Mouse (Mus musculus) telencephalon, adult 2 months (tissue): ENCODE measurements around the gene Cdh15.

Experiments
- DNase-seq: peaks from one replicate; pipeline ENCODE4 v3.0.0-alpha.2; 2011; ENCODE audit warnings: low read depth, low spot score

Cdh15 gene

DNA sequence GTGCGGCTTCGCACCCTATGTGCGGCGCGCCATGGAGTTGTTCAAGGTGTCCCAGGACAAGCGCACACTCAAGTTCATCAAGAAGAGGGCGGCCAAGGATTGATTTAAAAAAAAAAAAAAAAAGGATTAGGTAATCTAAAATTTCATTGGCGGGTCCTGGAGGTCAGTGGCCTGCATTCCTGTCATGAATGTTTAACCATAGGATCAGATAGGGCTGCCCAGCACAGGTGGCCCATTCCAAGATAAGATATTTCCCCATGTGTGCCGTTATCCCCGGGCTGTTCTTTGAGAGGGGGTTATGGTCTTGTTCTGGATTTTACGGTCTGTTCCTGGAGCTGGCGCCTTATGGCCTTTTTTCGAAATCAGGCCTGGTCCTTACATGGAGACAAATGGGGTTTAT, 11.1 kb upstream of the Cdh15 start:
- no peak for DNase-seq

- no peak for DNase-seq
Measured at GRCm38 (mm10) chr8:122844161-122844560, 3.6 kb upstream of the Cdh15 start.

GRCm38 (mm10) chr8:122845662-122846061, 2.1 kb upstream of the Cdh15 start:
- no peak for DNase-seq

GRCm38 (mm10) chr8:122849152-122849910, 1.6 kb downstream of the Cdh15 start:
- DNase-seq = no peak

GRCm38 (mm10) chr8:122850641-122851240, 3.0 kb downstream of the Cdh15 start:
- no peak for DNase-seq

GRCm38 (mm10) chr8:122851692-122852545, 4.2 kb downstream of the Cdh15 start:
- no peak for DNase-seq

- no peak for DNase-seq
Measured at GRCm38 (mm10) chr8:122852546-122852905, 4.8 kb downstream of the Cdh15 start.

GRCm38 (mm10) chr8:122853340-122853771, 5.6 kb downstream of the Cdh15 start:
- DNase-seq = no peak

DNA sequence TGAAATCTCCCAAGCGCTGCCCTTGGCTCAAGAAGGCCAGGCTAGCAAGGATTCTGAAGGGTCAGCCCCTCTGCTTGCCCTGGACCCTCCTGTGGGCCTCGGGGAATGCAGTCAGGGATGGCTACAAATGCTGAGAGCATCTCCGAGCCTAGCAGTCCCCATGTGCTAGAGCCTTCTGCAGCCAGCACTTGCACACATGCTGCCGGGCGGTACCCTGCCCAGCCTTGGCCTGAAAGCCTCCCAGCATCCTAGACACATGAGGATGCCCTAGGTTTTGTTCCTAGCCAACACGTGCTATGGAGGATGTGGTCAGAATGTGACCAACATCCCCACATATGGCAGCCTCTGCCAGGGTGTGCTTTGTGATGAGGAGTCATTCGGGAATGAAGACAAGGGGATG, 6.6 kb downstream of the Cdh15 start:
- no peak for DNase-seq

DNA sequence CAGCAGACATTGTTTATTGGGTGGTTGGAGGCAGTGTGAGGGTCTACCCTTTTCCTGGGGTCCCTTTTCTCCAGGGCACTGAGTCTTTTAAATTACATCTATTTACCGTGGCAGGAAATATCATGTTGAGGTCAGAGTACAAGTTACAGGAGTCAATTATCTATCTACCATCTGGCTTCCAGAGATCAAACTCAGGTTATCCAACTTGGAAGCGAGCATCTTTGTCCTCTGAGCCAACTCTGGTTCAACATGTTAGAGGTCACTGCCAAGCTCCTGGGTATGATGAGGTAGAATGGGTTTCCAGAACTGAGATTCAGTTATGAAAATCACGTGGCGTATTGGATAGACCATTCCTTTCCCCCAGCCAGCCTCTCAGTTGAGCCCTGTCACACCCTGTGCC, 7.4 kb downstream of the Cdh15 start:
- DNase-seq = no peak

GRCm38 (mm10) chr8:122856288-122856687, 8.5 kb downstream of the Cdh15 start:
- no peak for DNase-seq

- no peak for DNase-seq
Measured at GRCm38 (mm10) chr8:122859843-122860242, 12.1 kb downstream of the Cdh15 start.

DNA sequence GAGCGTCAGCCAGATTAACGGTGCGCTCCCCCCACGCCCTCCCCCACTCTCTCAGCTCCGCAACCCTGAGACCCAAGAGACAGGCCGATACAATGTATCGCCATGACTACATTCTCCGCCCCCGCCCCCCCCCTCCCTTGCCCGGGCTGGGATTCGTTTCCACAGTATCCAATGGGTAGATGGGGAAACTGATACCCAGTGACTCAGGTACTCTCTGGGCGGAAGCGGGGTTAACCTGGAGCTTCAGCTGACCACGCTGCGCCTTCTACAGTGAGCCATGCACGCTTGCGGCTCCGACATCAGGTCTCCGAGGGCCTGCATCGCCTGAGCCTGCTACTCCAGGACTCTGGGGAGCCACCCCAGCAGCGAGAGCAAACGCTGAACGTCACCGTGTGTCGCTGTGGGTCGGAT, 17.0 kb downstream of the Cdh15 start:
- no peak for DNase-seq

DNA sequence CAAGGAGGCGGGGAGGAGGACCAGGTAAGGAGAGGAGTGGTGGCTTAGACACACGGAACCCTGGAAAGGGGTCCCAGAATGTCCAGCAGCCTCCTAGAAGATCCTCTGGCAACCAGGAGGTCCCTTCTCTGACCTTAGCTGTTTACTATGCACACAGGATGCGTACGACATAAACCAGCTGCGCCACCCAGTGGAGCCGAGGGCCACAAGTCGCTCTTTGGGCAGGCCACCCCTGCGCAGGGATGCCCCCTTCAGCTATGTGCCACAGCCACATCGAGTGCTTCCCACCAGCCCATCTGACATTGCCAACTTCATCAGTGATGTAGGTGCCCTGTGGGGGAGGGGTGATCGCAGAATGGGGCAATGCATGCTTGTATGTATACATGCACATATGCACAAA, 17.7 kb downstream of the Cdh15 start:
- DNase-seq = no peak

DNA sequence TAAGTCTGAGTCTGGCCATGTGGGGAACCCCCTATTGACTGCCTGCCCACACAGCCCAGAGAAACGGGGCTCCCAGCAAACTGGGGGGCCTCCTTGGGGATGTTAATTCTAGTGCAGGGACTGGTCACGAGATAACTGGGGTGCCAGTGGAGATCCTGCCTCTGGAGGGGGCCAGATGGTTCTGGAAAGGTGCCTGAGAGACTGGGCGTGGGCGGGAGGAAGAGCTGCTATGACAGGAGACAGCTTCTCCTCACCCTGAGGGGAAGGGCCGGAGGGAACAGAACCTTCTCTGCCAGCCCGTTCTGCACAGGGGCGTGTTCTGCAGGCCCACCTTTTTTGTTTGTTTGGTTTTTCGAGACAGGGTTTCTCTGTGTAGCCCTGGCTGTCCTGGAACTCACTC, 18.5 kb downstream of the Cdh15 start:
- no peak for DNase-seq

DNA sequence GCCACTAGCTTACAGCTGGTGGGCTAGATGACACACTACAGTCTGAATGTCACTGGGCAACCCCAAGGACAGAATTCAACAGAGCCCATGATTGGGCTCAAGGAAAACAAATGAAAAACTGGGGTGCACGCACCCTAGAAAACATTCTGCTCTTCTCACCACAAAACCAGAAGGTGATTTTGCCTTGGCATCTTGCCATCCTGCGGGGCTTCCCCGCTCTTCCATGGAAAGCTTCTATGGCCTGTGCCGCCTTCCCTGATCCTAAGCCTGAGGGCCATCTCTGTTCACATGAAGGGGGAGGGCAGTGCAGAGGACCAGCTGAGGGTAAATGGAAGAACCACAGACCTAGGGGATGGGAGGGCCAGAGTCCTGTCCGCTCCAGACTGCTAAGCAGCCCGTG, 20.2 kb downstream of the Cdh15 start:
- no peak for DNase-seq

DNA sequence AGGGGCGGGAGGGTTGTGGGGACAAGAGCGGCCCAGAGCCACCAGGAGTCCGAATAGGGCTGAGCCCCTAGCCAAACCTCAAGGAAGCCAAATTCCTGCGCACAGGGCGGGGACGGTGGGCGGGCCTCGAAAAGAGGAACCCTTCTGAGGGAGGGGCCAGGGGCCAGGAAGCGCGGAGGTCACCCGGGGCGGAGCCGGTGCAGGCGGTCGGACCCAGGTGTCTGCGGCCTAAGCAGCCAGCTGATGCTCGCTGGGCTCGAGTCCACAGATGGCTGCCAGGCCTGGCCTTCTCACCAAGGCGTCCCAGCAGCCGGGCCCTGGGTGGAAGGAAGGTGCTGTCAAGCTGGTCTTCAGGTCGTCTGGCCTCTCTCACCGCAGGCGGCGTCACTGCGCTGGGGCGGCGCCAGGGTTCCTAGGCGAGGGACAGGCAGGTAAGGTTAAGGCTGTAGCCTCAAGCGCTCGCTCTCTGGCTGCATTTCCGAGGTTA, 22.7 kb downstream of the Cdh15 start:
- no peak for DNase-seq

DNA sequence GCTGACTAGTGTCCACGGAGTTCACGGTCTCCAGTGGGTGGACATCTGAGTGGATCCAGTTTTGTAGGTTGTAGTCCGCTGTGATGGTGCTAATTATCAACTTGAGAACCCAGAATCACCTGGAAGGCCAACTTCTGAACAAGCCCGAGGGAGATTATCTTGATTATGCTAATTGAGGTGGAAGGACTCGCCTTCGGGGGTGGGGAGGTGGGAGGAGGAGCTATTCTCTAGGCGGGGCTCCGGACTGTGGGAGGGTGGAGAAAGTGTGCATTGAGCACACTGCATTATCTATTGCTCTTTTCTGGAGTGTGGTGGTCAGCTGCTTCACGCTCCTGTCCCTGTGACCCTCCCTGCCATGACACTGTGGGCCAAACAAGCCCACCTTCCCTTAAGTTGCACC, 23.9 kb downstream of the Cdh15 start:
- no peak for DNase-seq

DNA sequence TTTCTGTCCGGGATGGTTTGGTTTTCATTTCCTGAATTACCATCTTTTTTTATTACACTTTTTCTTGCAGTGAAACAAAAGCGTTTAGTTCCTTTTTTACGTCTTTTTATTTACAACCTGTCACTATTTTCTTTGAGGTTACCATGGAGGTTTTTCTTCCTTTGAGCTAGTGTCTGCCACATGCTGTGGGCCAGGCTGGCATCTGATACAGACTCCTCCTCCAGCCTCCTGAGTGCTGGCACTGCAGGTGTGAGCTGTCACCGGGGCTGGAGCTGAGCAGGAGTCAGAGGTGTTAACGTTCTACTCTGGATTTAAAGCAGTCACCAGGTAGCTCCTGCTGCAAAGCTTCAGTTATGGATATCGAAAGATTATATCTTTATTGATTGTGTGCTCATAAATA, 25.4 kb downstream of the Cdh15 start:
- no peak for DNase-seq

DNA sequence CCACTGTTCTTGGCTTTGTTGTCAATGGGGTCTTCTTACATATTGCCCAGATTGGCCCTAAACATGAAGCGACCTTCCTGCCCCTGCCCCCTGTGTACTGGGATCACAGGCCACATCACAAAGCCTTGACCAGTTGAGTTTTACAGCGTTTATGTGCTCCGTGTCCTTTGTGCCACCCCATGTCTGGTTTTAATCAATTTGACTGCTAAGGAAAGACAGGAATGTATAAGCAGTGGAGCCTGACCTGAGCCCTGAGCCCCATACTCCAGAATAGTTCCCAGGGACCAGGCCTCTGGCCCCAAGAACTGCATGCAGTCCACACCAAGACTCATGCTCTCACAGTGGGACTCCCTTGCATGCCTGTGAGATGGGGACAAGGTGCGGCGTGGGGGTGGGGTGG, 27.4 kb downstream of the Cdh15 start:
- DNase-seq = no peak

- no peak for DNase-seq
Measured at GRCm38 (mm10) chr8:122878231-122878630, 30.5 kb downstream of the Cdh15 start.

- no peak for DNase-seq
Measured at GRCm38 (mm10) chr8:122880302-122880701, 32.5 kb downstream of the Cdh15 start.
